Mouse (Mus musculus): ENCODE measurements at regions not wholly inside any gene's neighbourhood (a gene's known extent, or its start where the extent isn't known, plus 50 kb on each side); places are given as distances from the start of the nearest gene placed in this dataset.
"Not testable (repeated sequence)": the region's sequence is repeated elsewhere in the genome, so short reads cannot be mapped to it uniquely, and the experiment has no call there.

DNA sequence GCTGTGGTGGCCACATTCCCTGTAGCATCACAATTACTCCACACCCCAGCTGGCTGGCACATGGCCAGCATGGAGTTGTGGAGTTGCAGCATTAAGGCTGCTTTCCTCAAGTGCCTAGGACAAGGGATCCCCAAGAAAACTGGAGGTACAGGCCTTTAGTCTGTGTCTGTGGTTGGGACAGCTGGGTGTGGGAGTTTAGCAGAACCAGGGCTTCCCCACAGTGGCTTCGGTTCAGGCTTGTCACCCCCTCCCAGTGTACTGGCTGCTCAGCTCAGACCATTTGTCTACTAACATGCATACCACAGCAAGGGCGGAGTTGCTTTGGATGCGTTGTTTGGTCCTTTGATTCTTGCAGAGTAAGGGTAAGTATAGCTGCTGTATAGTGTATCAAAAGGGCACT is 79.1 kb upstream of the Neurl1b start:
- intact Hi-C loops (cut with DNase I) = no loop called here
- no peak for DNase-seq (ENCODE audit: extremely low spot score in 1 of 2, low spot score in 2 of 2)

DNA sequence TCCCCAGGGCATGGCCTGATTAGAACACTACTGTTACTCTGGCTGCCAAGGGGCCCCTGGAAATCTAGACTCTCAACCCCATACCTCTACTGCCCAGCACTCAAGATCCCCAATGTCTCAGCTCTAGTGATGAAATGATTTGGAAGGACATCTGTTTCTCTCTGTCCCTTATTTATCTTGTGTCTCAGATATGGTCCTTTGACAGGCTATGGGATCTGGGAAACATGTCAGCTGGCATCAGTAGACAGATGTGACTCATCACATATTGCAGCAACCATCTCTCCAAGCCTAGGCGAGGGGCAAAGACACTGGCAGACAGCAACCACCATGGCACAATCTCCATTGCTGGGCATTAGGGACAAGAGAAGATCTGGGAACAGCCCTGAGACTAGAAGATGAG is 78.6 kb upstream of the Neurl1b start:
- intact Hi-C loops (cut with DNase I) = no loop called here
- DNase-seq (ENCODE audit: extremely low spot score in 1 of 2, low spot score in 2 of 2) = no peak

DNA sequence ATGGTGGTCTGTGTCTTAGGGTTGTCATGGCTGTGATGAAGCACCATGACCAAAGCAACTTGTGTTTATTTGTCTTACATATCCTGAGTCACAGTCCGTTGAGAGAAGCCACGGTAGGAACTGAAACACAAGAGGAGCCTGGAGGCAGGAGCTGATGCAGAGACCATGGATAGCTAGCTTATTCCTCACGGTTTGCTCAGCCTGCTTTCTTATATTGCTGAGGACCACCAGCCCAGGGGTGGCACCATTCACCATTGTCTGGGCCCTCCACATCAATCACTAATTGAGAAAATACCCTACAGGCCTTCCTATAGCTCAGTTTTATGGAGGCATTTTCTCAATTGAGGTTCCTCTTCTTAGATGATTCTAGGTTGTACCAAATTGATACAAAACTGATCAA is 77.5 kb upstream of the Neurl1b start:
- DNase-seq (ENCODE audit: extremely low spot score in 1 of 2, low spot score in 2 of 2) = no peak
- intact Hi-C loops (cut with DNase I) = no loop called here

GRCm38 (mm10) chr17:26345436-26345835 is 69.2 kb upstream of the Neurl1b start:
- intact Hi-C loops (cut with DNase I); DNase-seq (ENCODE audit: extremely low spot score in 1 of 2, low spot score in 2 of 2): not testable (repeated sequence)

- intact Hi-C loops (cut with DNase I) = no loop called here
- DNase-seq (ENCODE audit: extremely low spot score in 1 of 2, low spot score in 2 of 2) = no peak
These were observed 66.5 kb upstream of the Neurl1b start for GRCm38 (mm10) chr17:26348116-26348515.

GRCm38 (mm10) chr17:26349741-26350140 is 64.9 kb upstream of the Neurl1b start:
- intact Hi-C loops (cut with DNase I) = loop anchor here (5.0 kb wide), 1 partner anchor 68 kb away; no protein-coding TSS in a partner anchor
- no peak for DNase-seq (ENCODE audit: extremely low spot score in 1 of 2, low spot score in 2 of 2)

DNA sequence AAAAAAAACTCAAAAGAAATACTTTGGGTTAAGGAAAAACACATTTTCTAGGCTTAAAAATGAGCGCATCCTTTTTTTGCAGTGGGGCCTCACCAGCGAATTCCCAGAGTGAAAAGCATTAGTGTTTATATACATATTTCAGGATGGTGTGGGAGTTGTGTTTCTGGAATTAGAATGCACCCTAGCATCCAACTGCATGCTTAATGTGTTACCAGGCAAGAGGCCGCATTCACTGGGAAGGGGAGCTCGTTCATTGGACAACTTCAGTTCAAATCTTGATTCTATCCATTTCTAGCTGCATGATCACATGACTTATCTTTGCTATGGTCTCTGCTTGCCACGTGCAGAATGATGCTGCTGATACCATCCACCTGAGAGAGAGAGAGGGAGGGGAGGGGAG is 64.4 kb upstream of the Neurl1b start:
- DNase-seq (ENCODE audit: extremely low spot score in 1 of 2, low spot score in 2 of 2) = peak in 1 of 2 experiments; percentile 66
- intact Hi-C loops (cut with DNase I) = loop anchor here (5.0 kb wide), 1 partner anchor 67 kb away; no protein-coding TSS in a partner anchor

DNA sequence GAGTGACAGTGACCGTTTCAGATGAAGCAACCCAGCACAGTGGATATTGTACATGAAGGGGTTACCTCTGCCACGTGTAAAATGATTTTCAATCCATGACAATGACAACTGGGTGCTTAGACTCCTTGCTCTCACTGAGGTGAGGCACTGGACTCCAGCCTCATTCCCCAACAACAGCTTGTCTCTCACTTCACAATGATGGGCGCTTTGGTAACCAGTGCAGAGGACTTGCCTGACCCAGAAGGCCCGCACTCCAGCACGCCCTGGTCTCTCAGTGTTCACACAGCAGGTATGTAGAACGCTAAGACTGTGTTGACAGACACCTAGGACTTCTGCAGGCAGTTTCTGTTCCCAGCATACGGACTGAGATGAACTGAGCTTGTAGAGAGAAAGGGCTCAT is 62.6 kb upstream of the Neurl1b start:
- no peak for DNase-seq (ENCODE audit: extremely low spot score in 1 of 2, low spot score in 2 of 2)
- intact Hi-C loops (cut with DNase I) = loop anchor here (5.0 kb wide), 1 partner anchor 65 kb away; no protein-coding TSS in a partner anchor

DNA sequence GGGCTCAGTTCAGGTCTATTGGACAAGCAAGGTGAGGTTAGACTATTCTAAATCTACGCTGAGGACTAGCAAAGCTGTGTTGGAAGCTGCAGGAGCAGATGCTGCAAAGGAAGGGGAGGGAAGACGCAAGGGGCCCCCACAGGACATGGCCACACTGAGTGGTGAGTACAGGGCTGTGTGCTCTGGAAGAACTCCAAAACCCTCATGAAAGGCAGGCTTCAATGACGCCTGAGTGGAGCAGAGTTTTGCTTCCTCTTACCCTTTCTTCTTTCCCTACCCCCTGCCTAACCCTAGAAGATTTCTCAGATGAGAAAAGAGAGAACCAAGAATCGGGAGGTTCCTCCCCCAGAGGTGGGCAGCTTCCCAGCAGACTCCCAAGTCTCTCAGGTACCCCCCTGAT is 61.9 kb upstream of the Neurl1b start:
- no peak for DNase-seq (ENCODE audit: extremely low spot score in 1 of 2, low spot score in 2 of 2)
- intact Hi-C loops (cut with DNase I) = loop anchor here (5.0 kb wide), 1 partner anchor 65 kb away; no protein-coding TSS in a partner anchor

DNA sequence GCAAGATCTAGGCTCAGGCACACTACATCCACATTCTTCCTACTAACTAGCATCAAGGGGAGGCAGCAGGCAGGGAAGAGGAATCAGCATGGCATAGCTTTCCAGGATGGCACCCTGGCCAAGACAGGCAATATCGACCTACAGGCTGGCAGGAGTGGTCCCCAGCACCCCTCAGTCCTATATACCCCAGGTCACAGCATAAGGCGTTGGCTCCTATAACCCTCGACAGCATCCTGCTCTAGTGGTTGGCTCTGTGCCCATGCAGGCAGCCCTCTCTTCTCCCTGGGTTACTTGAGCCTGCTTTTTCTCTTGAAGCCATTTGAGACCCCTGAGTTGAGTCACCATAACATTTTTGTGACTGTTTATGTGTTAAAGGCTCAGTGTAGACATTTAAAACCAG is 60.2 kb upstream of the Neurl1b start:
- intact Hi-C loops (cut with DNase I) = loop anchor here (5.0 kb wide), 1 partner anchor 63 kb away; no protein-coding TSS in a partner anchor
- no peak for DNase-seq (ENCODE audit: extremely low spot score in 1 of 2, low spot score in 2 of 2)

DNA sequence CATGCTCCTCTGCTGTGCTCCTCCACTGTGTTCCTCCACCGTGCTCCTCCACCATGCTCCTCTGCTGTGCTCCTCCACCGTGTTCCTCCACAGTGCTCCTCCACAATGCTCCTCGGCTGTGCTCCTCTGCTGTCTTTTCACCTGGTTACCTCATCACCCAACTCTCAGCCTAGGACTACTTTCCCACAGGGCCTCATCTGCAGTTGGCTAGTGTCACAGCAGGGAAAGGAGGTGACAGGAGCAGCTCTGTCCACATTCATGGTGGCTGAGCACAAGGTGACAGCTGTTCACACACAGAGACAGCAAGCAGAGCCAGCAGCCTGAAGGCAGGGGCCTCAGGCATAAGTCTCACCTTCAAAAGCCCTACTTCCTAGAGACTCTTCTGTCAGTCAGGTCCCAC is 59.3 kb upstream of the Neurl1b start:
- DNase-seq (ENCODE audit: extremely low spot score in 1 of 2, low spot score in 2 of 2) = no peak
- intact Hi-C loops (cut with DNase I) = no loop called here

- DNase-seq (ENCODE audit: extremely low spot score in 1 of 2, low spot score in 2 of 2) = no peak
- intact Hi-C loops (cut with DNase I) = no loop called here
These were observed 57.7 kb upstream of the Neurl1b start for GRCm38 (mm10) chr17:26356906-26357305.

GRCm38 (mm10) chr17:26357784-26358183 is 56.8 kb upstream of the Neurl1b start:
- no peak for DNase-seq (ENCODE audit: extremely low spot score in 1 of 2, low spot score in 2 of 2)
- intact Hi-C loops (cut with DNase I) = no loop called here

DNA sequence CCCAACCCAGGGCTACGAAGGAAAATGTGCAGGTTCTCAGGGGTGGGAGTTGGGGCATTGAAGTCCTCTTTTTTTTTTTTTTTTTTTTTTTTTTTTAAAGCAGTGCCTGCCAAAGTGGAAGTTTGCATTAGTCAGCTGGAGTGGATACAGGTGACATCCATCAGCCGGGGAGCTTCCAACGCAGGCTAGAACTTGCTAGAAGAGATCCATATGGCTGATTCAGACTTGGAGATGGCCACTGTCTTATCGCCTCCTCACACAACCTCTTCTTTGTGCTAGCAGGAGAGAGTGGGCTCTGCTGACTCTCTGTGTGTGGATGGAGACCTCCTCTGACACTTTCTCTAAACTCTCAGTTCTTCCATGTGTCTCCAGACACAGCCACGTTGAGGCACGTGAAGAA is 53.9 kb upstream of the Neurl1b start:
- DNase-seq (ENCODE audit: extremely low spot score in 1 of 2, low spot score in 2 of 2) = no peak
- intact Hi-C loops (cut with DNase I) = loop anchor here (5.0 kb wide), 1 partner anchor 43 kb away; no protein-coding TSS in a partner anchor

- no peak for DNase-seq (ENCODE audit: extremely low spot score in 1 of 2, low spot score in 2 of 2)
- intact Hi-C loops (cut with DNase I) = loop anchor here (5.0 kb wide), 1 partner anchor 44 kb away; no protein-coding TSS in a partner anchor
These were observed 53.2 kb upstream of the Neurl1b start for GRCm38 (mm10) chr17:26361420-26361819.

- DNase-seq (ENCODE audit: extremely low spot score in 1 of 2, low spot score in 2 of 2) = peak in 1 of 2 experiments; percentile 69
These were observed 52.6 kb upstream of the Neurl1b start for GRCm38 (mm10) chr17:26361992-26362391.

GRCm38 (mm10) chr17:26362586-26363361 is 51.9 kb upstream of the Neurl1b start:
- intact Hi-C loops (cut with DNase I) = loop anchor here (5.0 kb wide), 1 partner anchor 45 kb away; no protein-coding TSS in a partner anchor
- no peak for DNase-seq (ENCODE audit: extremely low spot score in 1 of 2, low spot score in 2 of 2)

More at GRCm38 (mm10) chr17:26361992-26362391, 52.6 kb upstream of the Neurl1b start:
- intact Hi-C loops (cut with DNase I) = loop anchor here (5.0 kb wide), 1 partner anchor 45 kb away; no protein-coding TSS in a partner anchor

DNA sequence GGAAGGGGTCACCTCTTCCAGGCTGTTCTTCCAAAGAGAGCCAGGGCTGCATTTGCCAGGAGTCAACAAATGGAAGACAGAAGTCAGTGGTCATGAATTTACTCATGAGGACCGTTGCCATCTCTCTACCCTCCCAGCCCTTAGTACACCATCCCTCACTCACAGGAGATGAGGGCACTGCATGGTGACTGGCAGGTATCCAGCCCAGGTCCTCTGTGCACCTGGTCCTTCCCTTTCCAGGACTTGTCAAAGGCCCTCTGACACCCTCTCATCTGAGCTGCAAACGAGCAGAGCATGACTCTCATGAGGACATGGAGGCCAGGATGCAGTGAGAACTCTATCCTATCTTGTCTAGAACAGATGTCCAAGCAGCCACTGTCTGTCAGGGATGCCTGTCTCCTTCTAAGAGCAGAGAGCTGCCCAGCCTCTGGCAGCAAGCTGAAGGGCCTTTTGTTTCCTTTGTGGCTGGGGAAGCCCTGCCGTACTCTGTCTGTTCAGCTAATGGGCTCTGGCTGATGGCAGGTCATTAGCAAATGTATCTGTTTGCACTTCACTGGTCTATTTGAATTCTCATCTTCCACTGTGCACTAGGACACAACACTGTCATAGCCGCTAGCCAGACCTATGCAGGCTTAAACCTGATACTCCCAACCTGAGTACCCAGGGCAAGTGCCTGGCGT is 50.6 kb upstream of the Neurl1b start:
- intact Hi-C loops (cut with DNase I) = loop anchor here (5.0 kb wide), 1 partner anchor 47 kb away; no protein-coding TSS in a partner anchor
- no peak for DNase-seq (ENCODE audit: extremely low spot score in 1 of 2, low spot score in 2 of 2)

Measured in left cerebral cortex, postnatal 10 days (tissue).